Mouse (Mus musculus): ENCODE data around the gene Tmeff1. TPM values are rescaled to one million over a fixed set of nuclear protein-coding genes. Genes with fewer than 3 reads are reported as not detected.

Tmeff1 gene
- total RNA-seq, 2 experiments from 2014 or later = 0.12 to 0.20 TPM

DNA sequence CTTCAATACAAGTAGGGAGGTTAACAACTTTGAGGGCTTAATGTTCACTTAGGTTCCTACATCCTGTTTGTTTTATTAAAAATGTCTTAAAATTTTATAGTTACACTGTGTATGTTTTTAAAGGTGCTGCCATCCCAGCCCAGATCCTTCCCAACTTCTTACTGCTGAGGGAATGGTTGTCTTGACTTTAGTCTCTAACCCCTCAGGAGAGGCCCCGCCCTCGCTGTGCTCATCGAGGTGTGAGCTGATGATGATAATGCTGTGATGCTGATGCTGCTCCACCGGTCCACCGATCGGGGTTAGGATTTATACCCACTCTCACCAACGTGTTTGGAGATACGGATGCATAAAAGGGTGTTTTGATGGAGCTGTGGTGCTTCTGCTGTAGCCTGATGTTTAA, 23.1 kb upstream of the Tmeff1 start:
- no peak for ATAC-seq (replicated peaks; ENCODE audit: poor library complexity)

DNA sequence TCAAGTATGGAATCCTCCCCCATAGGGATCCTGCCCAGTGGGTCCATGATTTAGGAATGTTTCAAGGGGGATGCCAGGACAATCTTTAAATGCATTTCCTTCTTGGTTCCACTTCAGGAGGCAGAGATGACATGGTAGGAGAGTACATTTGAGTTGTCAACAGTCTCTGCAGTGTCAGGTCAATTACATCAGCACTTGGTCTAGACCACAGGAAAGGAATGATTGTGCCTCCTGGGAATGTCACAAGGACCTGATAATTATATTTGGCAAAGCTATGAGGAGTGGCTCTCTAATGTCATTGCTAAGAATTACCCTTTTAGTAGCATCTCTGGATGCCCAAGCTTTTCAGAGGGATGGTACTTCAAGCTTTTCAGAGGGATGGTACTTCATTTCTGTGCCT, 20.0 kb upstream of the Tmeff1 start:
- no peak for ATAC-seq (replicated peaks; ENCODE audit: poor library complexity)

DNA sequence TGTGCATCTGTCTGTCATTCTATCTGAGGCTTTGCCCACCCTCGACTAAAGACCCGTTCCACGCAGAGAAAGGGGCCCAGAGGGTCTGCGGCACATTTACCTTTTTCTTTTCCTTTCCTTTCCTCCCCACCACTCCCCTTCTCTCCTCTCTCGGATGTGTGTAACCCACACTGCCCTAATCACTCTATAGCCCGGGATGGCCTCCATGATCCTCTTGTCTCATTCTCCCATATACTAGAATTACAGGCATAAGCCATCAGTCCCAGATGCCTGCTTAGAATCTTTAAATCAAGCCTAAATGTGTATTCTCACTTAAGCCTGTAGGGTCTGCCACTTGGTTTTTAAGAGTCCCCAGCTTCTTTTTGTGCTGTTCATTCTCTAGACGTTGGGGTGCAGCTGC, 8.6 kb upstream of the Tmeff1 start:
- no peak for ATAC-seq (replicated peaks; ENCODE audit: poor library complexity)

DNA sequence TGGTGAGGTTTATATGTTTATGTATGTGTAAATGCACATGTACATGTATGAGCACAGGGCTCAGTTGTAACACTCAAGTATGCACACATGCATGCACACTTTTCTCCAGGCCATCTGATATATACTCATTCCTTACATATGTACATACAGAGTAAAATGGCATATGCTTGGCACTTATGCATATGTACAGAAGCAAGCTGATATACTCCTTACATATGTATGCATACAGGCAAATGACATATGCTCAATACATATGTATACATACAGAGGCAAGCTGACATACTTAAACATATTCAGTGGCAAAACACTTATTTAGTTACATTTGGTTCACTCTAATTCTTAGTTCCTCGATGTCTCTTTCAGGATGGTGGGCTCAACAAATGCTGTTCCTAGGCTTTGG, 7.1 kb upstream of the Tmeff1 start:
- no peak for ATAC-seq (replicated peaks; ENCODE audit: poor library complexity)

DNA sequence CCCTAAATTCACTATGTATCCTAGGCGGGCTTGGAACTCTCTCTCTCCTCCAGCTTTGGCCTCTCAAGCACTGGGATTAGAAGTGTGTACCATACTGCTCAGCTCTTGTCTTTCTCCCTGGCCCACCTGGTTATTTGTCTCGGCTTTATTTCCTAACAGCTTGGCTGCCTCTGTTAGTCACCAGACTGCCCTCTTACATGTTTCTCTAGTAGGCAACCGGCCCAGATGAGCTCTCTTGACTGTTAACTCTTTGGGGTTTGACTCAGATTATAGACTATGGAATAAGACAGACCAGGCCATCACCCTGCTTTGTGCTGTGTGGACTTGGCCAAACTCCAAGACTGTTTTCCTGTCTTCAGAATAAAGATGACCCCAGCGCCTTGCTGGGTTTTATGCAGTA, 6.6 kb upstream of the Tmeff1 start:
- no peak for ATAC-seq (replicated peaks; ENCODE audit: poor library complexity)

DNA sequence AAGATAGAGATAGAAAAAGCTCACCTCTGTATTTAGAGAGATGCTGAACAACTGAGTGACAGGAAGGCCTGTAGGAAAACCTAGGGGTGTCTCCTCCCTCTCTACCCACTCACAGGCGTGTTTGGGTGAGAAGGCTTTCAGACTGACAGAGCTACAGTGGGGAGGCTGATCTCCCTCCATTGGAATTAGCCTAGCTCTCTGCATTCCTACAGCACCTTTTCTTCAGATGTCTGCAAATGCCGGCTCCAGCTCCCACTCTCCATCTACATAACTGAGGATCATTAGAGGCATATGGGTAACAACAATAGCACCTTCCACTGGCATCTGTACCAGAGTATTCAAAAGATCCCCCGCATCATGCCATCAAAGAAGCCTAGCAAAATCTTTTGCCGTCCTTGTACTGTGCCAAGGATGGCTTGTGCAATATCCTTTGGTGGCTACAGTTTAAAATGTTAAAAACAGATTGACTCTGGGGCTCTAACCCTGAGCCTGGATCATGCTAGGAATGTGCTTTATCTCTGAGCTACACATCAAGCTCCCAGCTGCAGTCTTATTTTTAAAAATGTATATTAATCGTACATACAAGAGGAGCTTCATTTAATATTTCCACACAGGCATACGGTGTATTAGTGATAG, 5.4 kb upstream of the Tmeff1 start:
- no peak for ATAC-seq (replicated peaks; ENCODE audit: poor library complexity)

DNA sequence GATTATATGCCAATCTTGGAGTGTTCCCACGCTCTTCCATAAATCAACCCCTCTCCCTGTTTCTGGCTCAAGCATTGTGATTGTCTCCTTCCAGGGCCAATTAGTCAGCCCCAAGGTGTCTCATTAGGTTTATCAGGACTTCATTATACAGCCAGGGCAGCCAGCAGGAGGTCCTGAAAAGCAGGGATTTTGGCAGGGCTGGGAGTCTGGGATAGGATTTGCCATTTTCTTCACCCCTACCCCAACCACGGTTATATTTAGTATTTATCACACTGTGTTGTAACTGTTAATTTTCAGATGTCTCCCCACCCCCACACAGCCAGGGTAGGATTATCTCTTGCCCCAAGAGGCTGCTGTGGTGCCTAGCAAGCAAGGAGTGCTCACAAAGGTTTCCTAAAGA, 3.8 kb upstream of the Tmeff1 start:
- no peak for ATAC-seq (replicated peaks; ENCODE audit: poor library complexity)

DNA sequence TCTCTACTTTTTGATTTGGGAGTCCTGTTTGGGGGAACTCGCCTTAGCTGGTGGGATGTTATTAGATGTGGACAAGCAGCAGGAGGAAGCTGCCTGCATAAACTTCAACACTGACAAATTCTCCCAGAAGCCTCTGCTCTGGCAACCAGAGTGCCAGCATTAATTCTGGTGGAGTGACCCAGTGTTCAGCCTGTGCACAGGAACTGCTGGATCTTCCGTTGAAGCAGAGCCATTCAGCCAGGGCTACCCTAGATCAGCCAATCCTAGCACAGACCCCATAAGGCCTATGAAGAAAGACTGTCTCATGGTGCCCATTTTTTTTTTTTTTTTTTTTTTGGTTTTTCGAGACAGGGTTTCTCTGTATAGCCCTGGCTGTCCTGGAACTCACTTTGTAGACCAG, 3.0 kb upstream of the Tmeff1 start:
- no peak for ATAC-seq (replicated peaks; ENCODE audit: poor library complexity)

DNA sequence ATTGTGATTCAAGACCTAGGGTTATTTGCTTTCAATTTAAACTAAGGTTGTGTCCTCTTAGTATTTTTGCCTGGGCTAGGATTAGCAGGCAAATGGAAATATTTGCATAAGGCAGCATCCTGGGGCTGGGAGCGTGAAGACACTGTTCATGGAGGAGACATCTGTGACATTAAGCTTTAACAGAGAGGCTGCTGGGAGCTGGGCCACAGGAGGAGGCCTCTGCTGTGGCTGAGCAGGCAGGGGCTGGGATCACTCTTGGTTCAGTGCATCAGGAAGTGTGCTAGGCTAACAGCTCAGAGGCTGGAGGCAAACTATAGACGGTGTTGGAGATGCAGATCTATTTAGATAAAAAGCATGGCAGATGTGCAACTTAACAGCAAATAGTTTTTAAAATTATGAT, 2.0 kb upstream of the Tmeff1 start:
- no peak for ATAC-seq (replicated peaks; ENCODE audit: poor library complexity)

DNA sequence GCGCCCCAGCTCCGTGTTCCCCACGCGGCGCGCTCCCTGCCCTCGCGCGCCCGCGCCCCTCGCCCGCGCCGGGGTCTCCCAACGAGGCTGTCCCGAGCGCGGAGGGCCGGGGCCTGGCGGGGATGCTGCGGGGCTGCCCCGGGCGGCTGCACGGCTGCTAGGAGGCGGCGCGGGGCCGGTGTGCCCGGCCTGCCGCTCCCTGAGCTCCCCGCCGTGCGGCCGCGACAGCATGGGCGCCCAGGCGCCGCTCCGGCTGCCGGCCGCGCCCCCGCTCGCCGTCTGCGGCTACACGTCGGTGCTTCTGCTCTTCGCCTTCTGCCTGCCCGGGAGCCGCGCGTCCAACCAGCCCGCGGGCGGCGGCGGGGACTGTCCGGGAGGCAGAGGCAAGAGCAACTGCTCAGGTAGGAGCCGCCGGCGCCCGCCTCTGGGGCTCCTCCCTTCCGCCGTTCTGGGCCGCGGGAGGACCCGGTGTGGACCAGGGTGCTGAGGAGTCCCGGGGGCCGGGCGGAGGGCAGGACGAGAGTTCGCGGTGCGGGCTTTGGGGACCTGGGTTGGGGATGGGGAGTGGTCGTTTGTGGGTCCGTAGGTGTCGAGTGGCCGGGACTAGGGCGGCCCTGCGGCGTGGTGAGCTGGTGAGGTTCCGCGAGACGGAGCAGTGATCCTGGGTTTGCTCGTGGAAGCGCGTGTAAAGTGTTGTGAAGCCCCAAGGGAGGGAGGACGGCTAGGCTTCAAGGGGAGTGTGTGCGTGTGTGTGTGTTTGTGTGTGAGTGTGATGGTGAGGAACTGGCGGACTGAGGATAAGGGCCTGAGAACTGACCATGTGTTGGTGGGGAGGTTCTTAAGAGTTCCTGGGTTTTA, 496 bp downstream of the Tmeff1 start:
- peak; percentile 51 for ATAC-seq (replicated peaks; ENCODE audit: poor library complexity)

DNA sequence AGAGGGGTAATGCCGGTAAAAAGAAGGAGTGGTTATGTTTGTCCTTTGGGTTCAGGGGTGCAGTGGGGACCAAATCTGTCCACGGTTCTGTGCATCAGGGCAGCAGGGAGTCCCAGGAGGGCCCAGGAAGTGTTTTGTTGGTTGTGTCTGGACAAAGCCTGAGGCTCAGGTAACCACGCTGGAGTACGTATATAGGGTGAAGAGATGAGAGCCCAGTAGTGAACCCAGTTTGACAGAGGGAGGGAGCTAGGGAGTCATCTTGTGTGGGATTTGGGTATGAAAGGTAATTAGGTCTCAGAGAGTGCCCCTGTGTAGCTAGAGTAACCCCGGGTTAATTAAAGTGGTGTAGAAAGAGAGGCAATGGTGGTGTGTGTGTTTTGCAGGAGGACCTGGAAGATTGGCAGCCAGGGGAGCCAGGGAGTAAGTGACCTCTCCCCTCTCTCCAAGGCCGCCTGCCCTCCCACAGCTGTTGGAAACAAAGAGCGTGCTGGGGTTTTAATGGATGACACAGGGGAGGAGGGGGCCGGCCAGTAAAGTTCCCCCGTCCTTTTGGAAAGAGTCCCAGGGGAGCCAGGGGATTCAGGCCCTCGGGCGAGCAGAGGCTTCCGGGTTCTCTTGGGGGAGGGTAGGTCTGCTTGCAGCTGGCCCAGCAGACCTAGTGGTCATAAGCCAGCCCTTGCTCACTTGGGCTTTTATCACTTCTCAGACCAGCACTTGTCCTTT, 1.3 kb downstream of the Tmeff1 start:
- no peak; the same call in 1 of the 2 replicates for ATAC-seq (replicated peaks; ENCODE audit: poor library complexity)

DNA sequence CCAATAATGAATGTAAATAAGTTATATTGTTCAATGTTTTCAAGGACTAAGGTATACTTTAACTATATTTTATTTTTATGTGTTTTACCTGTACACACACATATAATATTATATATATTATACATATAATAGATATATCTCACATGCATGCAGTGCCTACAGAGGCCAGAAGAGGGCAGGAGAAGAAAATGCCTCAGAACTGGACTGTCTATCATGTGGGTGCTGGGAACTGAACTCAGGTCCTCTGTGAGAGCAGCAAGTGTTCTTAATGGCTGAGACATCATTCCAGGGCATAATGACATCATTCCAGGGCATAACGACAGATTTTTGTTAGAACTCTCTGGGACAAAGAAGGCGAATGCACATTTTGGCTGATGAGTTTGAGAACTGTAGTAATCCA, 2.6 kb downstream of the Tmeff1 start:
- no peak for ATAC-seq (replicated peaks; ENCODE audit: poor library complexity)

DNA sequence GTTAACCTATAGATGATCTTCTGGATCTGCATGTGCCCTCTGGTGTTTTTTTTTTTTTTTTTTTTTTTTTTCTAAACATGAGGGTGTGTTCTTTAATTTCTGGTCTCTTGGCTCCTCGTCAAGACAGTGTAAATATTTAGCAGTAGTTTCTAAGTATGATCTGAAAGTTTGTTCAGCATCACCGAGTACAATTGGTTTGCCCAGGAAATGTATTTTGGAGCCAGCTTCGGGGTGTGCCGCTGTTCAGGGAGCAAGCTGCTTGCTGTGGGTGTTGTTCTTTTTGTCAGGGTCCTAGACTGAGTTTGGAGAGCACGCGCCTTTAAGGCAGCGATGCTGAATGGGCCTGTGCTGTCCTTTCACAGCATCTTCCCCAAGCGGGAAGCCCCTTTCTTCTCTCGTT, 3.6 kb downstream of the Tmeff1 start:
- no peak for ATAC-seq (replicated peaks; ENCODE audit: poor library complexity)

DNA sequence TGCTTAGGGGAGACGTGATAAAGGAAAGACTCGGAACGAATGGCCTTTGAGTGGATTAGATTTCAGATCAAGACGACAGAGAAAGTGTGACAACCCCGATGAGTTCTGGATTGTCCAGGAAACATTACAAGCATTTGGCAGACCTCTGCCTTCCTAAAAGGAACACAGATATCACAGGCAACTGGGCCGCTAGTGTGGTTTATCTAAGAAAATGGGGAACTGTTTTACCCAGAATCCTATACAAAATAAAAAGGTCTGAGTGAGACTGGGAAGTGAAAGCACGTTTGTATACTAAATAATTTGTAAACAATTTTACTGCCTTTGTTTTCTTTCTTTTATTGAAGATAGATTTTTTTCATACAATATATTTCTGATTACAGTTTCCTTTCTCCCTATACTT, 5.9 kb downstream of the Tmeff1 start:
- peak; percentile 60 for ATAC-seq (replicated peaks; ENCODE audit: poor library complexity)

DNA sequence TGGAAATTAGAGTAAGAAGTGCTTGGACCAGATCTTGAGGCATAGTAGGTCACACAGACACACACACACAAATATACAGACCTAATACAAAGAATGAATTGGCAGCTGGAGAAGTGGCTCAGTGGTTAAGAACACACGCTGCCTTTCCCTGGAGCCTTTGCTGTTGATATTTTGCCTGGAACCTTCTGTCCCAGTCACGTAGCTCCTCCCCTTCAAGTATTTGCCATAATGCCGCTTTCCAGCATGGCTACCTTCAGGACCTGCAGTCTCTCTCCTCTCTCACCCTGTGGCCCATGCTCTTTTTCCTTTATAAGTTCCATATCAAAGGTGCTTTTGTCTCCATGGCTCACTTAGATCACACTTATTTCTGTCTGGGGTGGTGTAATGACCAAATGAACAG, 6.4 kb downstream of the Tmeff1 start:
- ATAC-seq (replicated peaks; ENCODE audit: poor library complexity) = no peak

DNA sequence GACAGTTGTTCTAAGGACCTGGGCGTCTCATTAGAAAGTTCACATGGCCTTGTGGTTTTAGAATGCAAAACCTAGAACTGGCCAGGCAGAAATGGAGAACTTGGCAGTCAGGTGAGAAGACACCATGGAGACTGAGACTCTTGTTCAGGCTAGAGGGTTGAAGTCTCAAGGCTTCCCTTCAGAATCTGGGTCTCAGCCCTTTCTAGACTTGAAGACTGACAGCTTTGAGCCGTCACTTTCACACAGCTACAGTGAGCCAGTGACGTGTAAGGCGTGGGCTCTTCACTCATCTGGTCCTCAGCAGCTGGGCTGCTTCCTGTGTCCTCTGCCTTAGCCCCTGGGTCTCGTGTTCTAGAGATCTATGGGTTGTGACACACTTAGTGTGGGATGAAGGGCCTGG, 7.4 kb downstream of the Tmeff1 start:
- ATAC-seq (replicated peaks; ENCODE audit: poor library complexity) = peak; percentile 54

DNA sequence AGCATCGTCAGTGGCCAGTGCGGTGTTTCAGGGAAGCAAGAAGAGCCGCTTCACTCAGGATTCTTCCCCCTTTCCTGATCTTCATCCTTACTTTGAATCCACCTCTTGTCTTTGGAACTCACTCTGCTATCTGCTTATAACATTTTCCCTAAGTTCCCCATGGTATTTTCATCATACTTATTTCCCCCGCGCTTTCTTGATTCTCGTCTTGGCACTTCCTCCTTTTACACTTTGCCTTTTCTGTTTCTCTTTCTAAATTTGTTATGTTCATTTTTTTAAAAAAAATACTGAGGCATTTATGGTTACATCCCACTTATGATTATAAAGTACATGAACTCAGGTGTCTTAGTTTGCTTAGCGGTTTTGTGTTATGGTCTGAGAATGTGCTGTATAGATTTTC, 7.9 kb downstream of the Tmeff1 start:
- peak; percentile 61 for ATAC-seq (replicated peaks; ENCODE audit: poor library complexity)

DNA sequence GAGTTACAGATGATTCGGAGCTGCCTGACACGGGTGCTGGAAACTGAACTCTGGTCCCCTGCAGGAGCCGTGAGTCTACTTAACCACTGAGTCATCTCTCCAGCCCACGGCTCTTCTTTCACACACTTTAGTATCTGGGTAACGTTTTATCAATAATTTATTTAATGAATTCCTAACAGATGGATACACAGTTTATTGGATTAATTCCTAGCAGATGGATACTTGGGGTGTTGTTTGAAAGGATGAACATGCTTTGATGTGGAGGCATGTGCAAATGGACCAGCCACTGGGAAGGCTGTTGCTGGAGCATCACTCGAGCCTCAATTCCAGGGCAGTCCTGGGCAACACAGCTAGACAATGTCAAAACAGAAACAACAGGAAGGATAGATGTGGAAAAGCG, 11.1 kb downstream of the Tmeff1 start:
- no peak for ATAC-seq (replicated peaks; ENCODE audit: poor library complexity)

DNA sequence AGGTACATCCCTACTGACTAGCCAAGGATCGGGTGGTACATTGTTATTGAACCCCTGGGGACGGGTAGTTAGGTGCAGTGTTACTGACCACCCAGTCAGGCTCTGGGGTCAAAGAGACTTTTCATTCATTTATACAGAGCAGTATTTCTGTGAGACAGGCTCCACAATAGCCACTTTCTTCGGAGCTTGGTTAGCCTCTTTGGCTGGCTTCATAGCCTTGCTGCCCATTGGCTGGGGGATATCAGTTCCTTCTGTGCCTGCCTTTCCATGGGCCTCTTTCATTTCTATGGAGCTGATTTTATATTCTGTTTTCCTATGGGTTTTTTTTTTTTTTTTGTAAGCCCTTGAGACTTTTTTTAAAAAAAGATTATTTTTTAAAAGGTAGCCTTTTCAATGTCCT, 20.7 kb downstream of the Tmeff1 start:
- no peak for ATAC-seq (replicated peaks; ENCODE audit: poor library complexity)

DNA sequence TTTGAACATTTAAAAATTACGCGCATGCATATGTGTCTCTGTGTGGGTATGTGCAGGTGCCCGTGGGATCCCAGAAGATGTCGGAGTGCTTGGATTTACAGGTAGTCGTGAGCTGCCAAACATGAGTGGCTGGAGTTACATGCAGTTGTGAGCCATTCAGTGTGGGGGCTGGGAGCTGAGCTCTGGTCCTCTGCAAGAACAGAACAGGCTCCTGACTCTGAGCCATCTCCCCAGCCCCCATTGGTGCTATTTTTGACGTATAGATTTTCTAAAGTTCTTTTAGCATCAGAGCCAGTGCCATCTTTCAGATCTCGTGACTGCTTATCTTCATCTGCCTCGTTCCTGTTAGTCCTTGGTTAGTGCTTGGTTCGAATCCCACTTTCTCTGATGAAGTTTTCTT, 24.5 kb downstream of the Tmeff1 start:
- no peak for ATAC-seq (replicated peaks; ENCODE audit: poor library complexity)

DNA sequence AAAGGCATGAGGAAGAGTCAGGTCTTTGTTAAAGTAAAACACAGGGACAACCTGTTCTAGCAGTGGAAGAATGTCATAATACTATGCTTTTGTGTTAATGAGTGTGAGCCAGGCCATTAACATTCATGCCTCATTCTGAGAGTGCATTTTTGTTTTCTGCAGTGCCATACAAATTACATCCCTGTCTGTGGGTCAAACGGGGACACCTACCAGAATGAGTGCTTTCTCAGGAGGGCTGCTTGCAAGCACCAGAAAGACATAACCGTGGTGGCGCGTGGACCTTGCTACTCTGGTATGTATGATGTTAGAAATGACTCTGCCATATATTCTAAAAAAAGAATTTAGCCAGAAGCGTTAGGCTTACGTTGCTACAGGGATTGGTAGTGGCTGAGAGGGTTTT, 25.3 kb downstream of the Tmeff1 start:
- no peak for ATAC-seq (replicated peaks; ENCODE audit: poor library complexity)

DNA sequence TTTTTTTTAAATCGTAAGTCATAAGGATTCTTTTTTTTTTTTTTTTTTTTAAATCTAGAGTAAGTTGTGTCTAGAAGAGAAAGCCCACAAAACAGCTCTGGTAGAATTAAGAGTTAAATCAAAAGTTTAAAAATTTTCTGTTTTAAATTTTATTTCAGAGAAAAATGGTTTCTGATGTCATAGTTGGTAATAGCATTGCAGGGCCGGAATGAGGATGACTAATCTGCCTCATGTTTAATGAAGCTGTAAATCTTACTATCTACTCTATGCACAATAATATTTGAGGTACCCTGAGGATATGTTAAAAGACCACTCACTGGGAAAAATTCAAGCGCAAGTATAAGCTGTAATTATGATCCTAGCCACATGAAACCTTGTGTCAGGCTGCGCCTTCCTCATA, 30.5 kb downstream of the Tmeff1 start:
- no peak for ATAC-seq (replicated peaks; ENCODE audit: poor library complexity)
